Mouse (Mus musculus): Measurements from ENCODE around the gene Capg. TPM values are rescaled to one million over a fixed set of nuclear protein-coding genes. Genes with fewer than 3 reads are reported as not detected.
A peak's percentile ranks its signal among the peaks of the same experiment; 100 is the strongest.

The Capg gene
- total RNA-seq, 2 experiments from 2014 or later, result 8.1 to 10.5 TPM

- DNase-seq, result no peak
Observed at GRCm38 (mm10) chr6:72570644-72571397, 26.6 kb downstream of the Capg start.

GRCm38 (mm10) chr6:72571826-72572225 is 27.6 kb downstream of the Capg start:
- no peak for DNase-seq

- no peak for DNase-seq
Observed at GRCm38 (mm10) chr6:72576041-72576440, 31.9 kb downstream of the Capg start.

GRCm38 (mm10) chr6:72581625-72582382 is 37.6 kb downstream of the Capg start:
- peak; percentile 60 for DNase-seq

GRCm38 (mm10) chr6:72583211-72583839 is 39.1 kb downstream of the Capg start:
- no peak for DNase-seq

GRCm38 (mm10) chr6:72584154-72584553 is 40.0 kb downstream of the Capg start:
- DNase-seq, result no peak

GRCm38 (mm10) chr6:72586701-72587100 is 42.5 kb downstream of the Capg start:
- no peak for DNase-seq

- DNase-seq, result no peak
Observed at GRCm38 (mm10) chr6:72588307-72588706, 44.1 kb downstream of the Capg start.

GRCm38 (mm10) chr6:72590111-72590510 is 45.9 kb downstream of the Capg start:
- no peak for DNase-seq

GRCm38 (mm10) chr6:72593011-72593803 is 49.0 kb downstream of the Capg start:
- DNase-seq, result peak; percentile 82

- DNase-seq, result no peak
Observed at GRCm38 (mm10) chr6:72593914-72594313, 49.7 kb downstream of the Capg start.

GRCm38 (mm10) chr6:72597083-72597874 is 53.1 kb downstream of the Capg start:
- DNase-seq, result no peak

- peak; percentile 95 for DNase-seq
Observed at GRCm38 (mm10) chr6:72597956-72598753, 54.0 kb downstream of the Capg start, which contains the start of the genes Elmod3 and Retsat. Gene Elmod3, minus strand, starts transcription at chr6:72598413. Gene Retsat, plus strand, starts transcription at chr6:72598475.

- DNase-seq, result peak; percentile 25
Observed at GRCm38 (mm10) chr6:72598791-72599557, 54.8 kb downstream of the Capg start.

GRCm38 (mm10) chr6:72600216-72600615 is 56.0 kb downstream of the Capg start:
- no peak for DNase-seq

GRCm38 (mm10) chr6:72600771-72601170 is 56.6 kb downstream of the Capg start:
- no peak for DNase-seq

GRCm38 (mm10) chr6:72601732-72602131 is 57.5 kb downstream of the Capg start:
- peak; percentile 61 for DNase-seq

GRCm38 (mm10) chr6:72604066-72604465 is 59.9 kb downstream of the Capg start:
- DNase-seq, result no peak

- no peak for DNase-seq
Observed at GRCm38 (mm10) chr6:72607060-72607459, 62.9 kb downstream of the Capg start.
